Mouse (Mus musculus) retina, adult 2 months (tissue): Measurements from ENCODE around the gene Lyzl4.

Experiments used
- DNase-seq: peaks from one replicate; pipeline ENCODE4 v3.0.0-alpha.2; 2012; ENCODE audit warnings: low read depth, low spot score

The Lyzl4 gene

DNA sequence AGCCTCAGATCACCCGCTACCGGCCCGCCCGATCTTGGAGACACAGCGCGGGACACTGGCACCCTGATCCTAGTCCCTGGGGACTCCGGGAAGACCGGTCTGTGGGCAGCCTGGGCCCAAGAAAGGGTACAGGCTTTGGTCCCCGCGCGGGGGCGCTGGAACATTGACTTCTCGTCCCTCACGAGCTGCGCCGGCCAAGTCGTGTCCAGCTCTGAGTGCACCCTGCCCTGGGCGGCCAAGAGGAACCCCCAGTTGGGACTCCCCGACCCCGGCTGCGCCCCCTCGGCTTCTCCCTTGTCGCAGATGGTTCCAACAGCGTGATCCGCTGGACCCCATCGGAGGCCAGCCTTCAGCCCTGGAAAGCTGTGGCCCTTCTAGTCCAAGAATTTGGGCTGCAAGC lies at the start of gene Lyzl4:
Gene Lyzl4, minus strand, starts transcription at position 96 of the 400 bp plus-strand sequence.
- peak; percentile 38 for DNase-seq

DNA sequence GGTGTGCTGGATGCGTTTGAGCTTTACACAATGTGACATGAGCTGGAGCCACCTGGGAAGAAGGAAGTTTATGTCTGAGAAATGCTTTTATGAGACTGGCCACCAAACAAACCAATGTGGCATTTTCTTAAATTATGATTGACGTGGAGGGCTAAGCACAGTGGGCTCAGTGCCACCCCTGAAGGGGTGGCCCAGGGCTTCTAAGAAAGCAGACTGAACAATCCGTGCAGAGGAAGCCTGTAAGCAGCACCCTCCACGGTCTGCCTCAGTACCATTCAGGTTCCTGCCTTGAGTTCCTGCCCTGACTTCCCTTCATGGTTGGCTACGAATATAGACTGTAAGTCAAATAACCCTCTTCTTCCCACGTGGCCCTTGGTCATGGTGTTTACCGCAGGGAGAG lies 48.8 kb upstream of the Lyzl4 start:
- DNase-seq = no peak

DNA sequence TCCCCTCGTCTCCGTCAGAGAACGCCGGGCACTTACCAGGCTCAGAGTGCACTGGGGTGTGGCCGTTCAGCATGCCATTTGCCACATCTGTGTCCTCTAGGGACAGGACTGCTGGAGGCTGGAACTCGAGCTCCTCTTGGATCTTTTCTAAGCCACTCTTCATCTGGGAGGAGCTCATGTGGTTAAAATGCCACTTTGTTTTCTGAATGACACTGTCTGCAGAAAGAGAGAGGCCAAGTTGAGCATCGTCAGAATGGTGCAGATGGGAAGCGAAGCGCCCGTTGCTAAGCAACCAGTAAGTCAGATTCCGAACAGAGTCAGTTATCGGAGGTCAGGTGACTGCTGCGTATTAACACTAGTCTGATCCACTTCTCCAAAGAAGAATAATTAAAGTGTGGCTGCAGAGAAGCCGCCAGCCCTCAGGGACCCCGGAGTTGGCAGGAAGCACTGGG lies 48.3 kb upstream of the Lyzl4 start:
- peak; percentile 66 for DNase-seq

DNA sequence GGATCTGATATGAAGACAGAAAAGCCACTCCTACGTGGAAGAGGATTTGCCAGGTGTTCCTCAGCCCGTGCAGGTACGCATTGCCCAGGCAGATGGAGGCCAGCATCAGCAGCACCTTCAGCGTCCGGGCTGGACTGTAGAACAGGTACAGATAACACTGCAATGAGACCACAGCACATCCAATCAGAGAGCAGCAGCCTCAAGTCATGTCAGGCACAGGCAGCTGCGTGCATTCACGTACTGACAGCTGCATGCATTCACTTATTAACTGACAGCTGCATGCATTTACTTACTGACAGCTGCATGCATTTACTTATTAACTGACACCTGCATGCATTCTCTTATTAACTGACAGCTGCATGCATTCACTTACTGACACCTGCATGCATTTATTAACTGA lies 42.8 kb upstream of the Lyzl4 start:
- DNase-seq = no peak

DNA sequence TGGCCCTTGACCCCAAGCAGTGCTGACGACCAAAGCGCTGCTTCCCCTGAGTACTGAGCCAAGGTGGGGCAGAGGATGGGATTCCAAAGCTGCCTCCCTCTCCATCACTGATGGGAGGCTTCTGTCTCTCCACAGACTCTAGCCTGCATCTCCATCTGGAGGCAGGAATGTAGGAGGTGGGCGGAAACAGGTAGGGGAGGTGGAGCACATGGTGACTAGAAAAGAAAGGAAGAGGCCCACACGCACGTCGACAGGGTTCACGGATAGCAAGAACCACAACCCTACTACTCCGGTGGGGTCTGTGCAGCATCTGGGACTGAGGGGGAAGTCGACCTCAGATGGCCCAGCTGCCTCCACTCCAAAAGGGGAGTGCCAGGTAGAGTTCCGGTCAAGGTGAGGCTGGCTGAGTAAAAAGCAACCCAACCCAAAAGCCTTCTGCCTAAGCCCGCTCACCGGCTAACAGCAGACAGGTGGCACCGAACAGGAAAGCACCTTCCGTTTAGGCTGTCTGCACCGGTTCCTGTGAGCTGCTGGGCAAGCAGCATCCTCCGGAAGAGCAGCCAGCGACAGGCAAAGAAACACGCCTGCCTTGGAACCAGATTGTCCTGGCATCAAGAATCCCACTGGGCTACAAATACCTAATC lies 40.3 kb upstream of the Lyzl4 start:
- DNase-seq = no peak

DNA sequence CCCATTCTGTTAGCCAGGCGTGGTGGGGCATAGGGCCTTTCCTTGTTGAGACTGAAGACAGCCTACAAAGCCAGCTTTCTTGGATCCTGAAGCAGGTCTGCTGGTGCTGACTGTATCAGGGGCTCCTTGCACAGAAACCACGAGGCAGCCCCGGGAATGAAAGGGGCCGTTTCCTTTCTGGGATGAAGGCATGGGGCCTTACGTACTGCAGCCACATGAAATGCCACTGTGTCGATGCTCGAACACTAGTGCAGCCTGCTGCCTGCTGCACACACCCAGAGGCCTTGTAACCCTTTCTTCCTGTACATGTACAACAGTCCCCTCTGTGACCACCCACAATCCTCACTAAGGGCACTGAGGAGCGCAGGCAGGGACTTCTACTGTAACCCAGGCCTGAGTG lies 39.3 kb upstream of the Lyzl4 start:
- no peak for DNase-seq

DNA sequence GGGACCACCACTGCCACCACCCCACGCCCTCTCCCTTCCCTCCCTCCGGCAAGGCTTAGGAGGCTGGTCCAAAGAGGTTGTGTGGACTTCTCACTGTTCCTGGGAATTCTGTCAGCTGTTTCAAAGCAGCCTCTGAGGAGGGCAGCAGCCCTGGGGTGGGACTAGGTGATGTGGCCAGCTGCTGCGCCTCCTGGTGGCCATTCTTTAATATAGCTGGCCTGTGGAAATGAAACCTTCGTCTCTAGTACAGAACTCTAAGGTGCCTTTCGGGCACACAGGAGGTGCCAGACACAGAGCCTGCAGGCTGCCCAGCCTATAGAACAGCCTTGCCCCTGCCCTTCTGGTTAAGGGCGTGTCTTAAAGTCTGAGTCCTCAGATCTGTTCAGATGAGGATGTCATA lies 37.7 kb upstream of the Lyzl4 start:
- DNase-seq = no peak

DNA sequence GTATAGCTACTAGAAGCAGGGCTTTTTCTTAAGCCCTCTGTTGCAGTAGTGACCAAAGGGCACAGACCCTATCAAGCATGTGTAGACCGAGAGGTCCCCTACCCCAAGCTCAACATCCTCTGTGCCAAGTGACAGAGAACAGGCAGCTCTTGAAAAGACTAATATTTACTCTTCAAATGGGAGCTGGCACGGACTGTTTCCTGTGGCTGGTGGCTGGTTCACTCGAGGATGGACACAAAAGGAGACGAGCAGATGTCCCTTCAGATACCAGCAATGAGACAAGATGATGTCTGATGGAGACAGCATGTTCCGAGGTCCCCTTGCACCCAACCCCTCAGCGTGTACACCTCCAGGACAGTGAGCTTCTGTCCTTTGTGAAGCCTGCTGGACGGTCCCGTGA lies 35.6 kb upstream of the Lyzl4 start:
- DNase-seq = no peak

DNA sequence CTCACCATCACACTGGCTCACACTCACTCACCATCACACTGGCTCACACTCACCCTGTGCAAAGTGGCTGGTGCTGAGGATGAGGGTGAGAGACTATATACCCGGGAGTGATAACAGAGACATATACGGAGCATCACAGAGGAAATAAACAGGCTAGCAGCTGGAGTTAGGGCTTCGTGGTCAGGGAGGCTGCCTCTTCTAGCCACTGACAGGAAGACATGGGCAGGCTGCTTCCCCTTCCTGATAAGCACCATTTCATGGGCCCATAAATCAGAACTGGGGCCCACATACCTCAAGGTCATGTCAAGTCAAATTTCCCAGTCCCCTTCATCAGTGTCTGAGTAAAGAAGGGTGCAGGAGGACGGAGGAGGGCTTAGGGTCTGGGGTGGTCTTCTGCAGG lies 35.2 kb upstream of the Lyzl4 start:
- DNase-seq = no peak

DNA sequence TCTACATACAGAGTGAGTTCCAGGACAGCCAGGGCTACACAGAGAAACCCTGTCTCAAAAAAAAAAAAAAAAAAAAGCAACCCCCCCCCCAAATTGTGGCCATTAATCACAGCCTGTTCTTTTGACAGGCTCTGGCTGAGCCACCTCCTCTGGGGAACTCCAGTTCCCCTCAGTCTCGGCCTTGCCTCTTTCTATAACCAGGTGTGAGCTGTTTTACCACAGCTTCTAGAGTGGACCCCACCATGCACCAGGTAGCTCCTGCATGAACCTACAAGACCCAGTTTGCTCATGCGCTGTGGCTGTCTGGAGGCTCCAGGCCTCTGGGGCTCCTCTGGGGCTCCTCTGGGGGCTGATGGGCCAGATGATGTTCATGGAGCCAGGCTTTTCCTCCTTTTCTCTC lies 33.7 kb upstream of the Lyzl4 start:
- DNase-seq = no peak

DNA sequence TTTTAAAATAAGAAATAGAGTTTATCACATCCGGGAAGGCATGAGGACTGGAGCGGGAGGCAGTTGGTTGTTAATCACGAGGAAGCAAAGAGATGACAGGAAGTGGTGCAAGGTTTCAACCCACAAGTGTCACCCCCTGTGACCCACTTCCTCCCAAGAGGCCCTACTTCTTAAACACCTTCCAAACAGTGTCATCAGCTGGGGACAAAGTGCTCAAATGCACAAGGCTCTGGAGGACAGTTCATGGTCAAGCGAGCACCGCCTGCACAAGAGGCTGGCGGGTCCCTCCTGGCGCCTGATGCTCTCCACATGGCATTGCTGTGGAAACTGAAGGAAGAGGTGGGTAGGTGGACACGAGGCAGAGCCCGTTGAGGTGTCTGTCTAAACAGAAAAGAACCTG lies 33.1 kb upstream of the Lyzl4 start:
- no peak for DNase-seq

DNA sequence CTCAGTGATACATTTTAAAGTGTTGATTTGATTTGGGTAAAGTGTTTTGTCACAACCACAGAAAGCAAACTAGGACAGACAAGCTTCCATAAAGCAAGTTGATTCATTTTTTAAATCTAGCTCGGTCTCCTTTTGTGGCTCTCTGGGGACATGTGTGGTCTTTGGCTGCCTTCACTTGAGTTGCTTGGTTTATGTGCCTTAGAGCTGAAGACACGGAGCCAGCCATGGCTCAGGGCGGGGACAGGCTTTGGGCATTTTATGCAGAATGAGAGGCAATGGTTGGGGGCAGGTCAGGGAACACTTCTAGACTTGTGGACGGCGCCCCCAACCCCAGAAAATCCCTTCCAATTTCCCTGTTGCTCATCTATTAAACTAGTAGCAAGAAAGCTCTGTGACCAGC lies 31.8 kb upstream of the Lyzl4 start:
- DNase-seq = no peak

DNA sequence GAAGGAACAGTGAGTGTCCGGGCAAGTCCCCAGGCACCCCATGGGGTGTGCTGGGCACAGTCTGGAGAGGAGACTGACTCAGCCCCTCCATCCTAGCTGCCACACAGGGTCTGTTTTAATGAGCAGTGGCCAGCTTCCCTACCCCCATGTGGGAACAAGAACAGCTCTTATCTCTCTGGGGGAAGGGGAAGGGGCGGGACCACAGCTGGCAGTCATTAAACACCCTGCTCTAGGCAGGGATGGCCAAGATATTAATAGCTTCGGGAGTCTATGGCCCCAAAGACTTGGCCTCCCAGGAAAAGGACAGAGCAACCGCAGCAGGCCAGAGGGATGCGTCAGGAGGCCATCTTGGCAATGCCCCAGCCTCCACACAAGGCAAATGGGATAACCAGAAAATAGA lies 30.4 kb upstream of the Lyzl4 start:
- DNase-seq = no peak

DNA sequence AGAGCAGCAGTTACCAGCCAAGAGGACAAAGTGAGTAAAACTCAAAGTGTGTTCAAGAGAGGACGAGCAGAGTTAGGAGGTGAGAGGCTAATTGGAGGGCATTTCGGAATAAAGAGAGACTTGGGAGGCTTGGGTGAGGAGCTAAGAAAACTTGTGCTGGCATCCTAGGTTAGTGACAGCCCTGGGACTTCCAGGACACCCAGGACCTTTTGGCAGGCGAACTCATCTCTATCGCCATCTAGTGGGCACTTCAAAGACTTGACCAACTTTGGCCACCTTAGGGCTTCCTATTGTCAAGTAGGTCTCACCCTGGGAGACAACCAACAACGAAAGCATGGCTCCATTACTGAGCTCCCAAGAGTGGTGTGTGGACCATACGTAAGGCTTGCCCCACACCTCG lies 29.4 kb upstream of the Lyzl4 start:
- no peak for DNase-seq

DNA sequence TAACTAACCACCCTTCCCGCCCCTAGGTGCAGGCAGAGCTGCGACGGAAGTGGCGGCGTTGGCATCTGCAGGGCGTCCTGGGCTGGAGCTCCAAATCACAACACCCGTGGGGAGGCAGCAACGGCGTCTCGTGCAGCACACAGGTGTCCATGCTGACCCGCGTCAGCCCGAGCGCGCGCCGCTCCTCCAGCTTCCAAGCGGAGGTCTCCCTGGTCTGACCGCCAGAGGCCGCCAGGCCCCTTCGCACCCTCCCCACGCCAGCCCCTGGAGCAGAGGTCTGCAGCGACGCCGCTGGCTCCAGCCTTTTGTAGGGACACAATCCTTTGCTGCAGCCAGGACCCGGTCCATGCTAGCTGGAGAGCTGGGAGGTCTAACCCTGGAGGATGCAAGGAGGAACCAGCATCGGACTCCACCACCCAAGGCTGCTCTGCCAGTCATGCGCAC lies 27.5 kb upstream of the Lyzl4 start:
- DNase-seq = no peak

DNA sequence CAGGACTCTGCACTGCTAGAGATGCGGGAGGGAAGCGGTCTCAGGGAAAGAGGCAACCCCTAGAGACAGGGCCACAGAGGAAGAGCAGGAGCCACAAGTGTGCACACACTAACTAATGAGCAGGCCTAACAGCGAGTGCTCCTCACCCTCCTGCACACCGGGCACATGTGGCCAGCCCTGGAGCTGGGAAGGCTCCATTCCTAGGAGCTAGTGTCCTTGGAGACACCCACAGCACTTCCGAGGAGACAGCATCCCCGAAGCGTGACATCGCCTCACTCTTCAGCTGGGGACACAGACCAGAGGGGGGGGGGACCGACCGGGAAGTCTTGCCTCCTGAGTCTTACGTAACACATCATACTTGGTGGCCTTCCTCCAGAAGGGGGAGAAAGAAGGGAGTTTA lies 25.9 kb upstream of the Lyzl4 start:
- DNase-seq = no peak

DNA sequence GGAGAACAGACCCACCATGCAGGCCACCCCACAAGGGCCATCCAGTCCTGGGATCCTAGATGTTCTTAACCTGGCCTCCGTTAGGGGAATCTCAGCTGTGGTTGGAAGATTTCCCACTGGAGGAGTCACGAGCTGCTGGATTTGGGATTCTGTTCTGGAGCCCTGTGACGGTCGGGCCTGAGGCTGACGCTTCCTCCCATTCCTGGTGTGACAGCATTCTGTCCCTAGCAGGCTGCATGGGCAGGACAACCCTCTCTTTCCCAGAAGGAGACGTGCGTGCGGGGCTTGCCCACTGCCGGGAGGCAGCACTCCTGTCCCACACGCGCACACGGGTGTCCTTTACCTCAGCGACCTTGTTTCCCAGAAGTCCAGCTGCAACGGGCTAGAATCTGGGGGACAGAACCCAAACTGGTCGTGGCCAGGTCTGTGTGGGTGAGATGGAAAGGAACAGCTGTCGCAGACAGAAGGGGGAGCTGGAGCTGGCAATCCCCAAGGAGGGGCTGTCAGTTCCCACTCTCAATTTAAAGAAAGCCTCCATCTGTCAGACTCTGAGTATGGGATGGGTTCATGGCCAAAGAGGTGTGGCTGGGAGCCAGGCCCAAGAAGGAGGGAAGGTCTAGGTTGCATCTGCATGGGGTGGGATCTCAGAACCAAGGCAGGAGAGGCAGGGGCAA lies 25.2 kb upstream of the Lyzl4 start:
- DNase-seq = no peak

DNA sequence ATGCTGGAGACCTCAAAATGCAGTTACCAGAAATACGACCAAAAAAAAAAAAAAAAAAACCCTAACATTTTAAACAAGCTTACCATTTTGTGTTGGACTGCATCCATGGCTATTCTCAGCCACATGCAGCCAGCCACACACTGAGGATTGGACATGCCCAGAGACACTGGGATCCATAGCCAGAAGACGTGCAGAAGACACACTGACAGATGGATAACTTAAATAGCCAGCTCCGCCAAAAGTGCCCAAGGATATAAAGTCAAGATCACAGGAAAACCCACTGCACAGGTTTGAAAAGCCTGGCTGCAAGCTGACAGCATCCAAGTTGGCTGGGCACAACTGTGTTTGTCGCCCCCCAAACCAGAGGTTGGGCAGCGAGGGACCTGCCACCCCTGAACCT lies 22.2 kb upstream of the Lyzl4 start:
- no peak for DNase-seq

DNA sequence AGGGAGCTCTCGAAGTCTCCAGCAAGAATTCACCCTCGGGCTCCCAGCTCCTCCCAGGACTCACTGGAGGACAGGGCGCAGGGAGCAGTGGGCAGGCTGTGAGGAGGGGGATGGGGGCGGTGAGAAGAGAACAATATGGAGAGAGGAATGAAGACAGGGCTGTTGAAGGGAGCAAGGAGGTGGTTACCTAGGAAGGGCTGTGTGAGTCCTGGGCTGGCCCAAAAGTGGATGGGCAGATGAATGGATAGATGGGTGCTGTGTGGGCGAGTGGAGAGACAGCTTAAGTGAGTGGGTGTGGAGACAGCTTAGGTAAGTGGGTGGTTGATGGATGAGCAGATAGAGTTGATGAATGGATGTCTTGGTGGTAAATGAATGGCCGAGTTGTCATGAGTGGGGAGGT lies 21.6 kb upstream of the Lyzl4 start:
- DNase-seq = no peak

DNA sequence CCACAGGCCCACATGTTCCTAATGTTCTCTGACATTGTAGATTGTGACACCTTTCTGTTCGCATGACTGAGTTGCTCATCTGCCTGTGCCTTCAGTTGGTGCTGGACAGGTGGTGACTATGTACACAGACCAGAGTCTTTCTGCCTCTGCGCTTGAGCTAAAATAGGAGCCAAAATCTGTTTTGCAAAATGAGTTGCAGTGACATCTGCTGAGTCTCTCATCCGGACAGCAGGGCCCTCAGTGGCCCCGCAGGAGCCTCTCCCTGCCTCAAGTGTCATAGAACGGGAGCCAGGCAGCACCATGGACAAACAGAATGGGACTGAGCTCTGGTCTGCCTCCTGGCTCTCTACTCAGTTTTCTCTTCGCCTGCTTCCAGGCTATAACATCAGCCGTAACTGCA lies 17.9 kb upstream of the Lyzl4 start:
- no peak for DNase-seq

DNA sequence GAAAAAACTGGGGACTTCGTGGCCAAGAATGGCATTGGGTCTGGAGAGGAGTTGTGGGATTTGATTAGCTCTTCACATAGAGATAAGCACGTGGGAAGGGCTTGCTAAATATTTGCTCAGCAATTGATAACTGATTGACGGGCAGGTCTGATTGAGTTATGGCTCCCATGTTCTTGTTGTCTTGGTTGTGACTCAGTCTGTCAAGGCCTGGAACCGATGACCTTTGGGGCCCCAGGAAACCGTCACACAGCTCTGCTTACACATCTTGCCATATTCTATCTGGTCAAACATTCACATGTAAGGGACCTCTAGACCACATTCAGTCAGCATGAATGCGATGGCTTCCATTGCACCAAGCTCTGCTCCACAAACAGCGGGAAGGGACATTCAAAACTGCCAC lies 16.4 kb upstream of the Lyzl4 start:
- DNase-seq = no peak

DNA sequence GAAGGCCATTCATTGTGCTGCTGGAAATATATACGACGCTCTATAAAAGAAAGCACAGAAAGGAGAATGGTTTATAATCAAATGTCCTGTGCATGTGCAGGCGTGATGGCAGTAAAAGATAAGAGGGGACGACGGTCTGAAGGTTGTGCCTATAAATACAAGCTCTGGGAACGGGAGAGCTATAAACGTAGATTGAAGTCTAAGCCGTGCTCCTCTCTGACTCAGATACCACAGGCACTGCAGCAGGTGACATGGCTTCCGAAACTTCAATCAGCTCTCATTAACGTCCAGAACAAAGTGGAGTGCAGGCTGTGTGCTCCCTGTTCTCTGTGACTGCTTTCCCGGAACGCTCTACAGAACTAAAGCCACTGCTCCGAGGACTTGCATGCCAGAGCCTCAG lies 15.2 kb upstream of the Lyzl4 start:
- DNase-seq = no peak

DNA sequence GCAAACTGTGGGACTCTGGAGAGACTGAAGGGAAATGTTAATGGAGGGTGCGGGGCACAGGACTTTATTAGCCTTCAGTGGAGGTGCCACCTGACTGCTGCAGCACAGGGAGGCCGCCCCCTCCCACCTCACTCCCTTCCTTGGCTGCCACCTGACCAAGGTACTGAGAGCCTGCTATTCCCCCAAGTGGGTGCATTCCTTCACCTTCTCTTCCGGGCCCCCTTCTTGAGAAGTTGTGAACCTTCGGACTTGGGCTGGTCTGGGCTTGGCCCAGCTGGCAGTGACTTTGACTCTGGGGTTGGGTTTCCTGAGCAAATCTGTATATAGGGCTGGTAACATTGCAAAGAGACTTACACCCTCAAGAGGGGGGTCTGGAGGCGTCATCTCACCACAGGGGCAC lies 14.4 kb upstream of the Lyzl4 start:
- DNase-seq = no peak

DNA sequence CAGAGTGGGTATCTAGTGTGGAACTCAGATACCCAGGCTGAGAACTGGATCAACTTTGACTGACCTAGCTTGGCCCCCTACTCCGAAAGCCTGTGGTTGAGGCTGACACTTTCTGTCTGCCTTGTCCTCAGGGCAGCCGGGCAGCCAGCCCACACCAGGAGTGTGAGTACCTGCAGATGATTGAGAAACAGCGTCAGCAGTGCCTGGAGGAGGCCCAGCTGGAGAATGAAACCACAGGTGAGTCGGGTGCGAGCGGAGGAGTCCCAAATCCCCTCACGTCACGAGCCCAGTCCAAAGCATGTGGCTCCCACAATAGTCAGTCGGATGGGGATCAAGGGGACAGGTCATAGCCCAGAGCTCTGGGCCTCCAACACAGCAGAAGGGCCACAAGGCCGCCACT lies 11.8 kb upstream of the Lyzl4 start:
- DNase-seq = no peak
